Mouse (Mus musculus) embryonic facial prominence, embryonic 15.5 days (tissue): ENCODE data around the gene Grm7. TPM values are rescaled to one million over a fixed set of nuclear protein-coding genes. Genes with fewer than 3 reads are reported as not detected.

ENCODE experiments used
- ATAC-seq: fragments of 200-750 bp; cut with Nextera tagmentation; 2 replicates; pipeline ENCODE4 v1.8.0; 2017; ENCODE audit warnings: low read depth, moderate TSS enrichment; ENCODE audit not compliant: insufficient number of reproducible peaks, low FRiP score, low TSS enrichment
- H3K27ac ChIP-seq: fragments of 300-500 bp; sonication (generic); replicated peaks from 2 replicates; pipeline ENCODE4 v1.5.1; 2015; ENCODE audit warnings: mild to moderate bottlenecking, inconsistent platforms
- H3K27me3 ChIP-seq: fragments of 300-500 bp; sonication (generic); 2 replicates; pipeline ENCODE4 v1.6.1; 2015; ENCODE audit warnings: inconsistent platforms
- H3K36me3 ChIP-seq: fragments of 300-500 bp; sonication (generic); 2 replicates; pipeline ENCODE4 v1.6.1; 2015; ENCODE audit warnings: mild to moderate bottlenecking, inconsistent platforms
- H3K4me1 ChIP-seq: fragments of 300-500 bp; sonication (generic); 2 replicates; pipeline ENCODE4 v1.6.1; 2015; ENCODE audit warnings: inconsistent platforms
- H3K4me2 ChIP-seq: fragments of 300-500 bp; sonication (generic); replicated peaks from 2 replicates; pipeline ENCODE4 v1.6.1; 2015; ENCODE audit warnings: mild to moderate bottlenecking, inconsistent platforms
- H3K4me3 ChIP-seq: fragments of 300-500 bp; sonication (generic); replicated peaks from 2 replicates; pipeline ENCODE4 v1.5.1; 2015; ENCODE audit warnings: mild to moderate bottlenecking, inconsistent platforms
- H3K9ac ChIP-seq: fragments of 300-500 bp; sonication (generic); 2 replicates; pipeline ENCODE4 v1.6.1; 2015; ENCODE audit warnings: inconsistent platforms
- H3K9me3 ChIP-seq: fragments of 300-500 bp; sonication (generic); replicated peaks from 2 replicates; pipeline ENCODE4 v1.6.1; 2016; ENCODE audit warnings: inconsistent platforms
- WGBS: fragments of 180-500 bp; shearing (Covaris S2); methylation state at CpG from one replicate; pipeline ENCODE4 v1.1.7; 2015; 5-methylcytosine and 5-hydroxymethylcytosine counted together
- polyA plus RNA-seq: library from polyadenylated mRNA; unstranded; fragments of >200 nt; fragmentation: Nextera tagmentation; extraction: Ambion mirVana; gene quantifications from 2 replicates; pipeline ENCODE4 v1.2.1, GENCODE M21; 2015

Grm7 gene
- polyA plus RNA-seq = 1.8 and 2.4 TPM in 2 replicates

DNA sequence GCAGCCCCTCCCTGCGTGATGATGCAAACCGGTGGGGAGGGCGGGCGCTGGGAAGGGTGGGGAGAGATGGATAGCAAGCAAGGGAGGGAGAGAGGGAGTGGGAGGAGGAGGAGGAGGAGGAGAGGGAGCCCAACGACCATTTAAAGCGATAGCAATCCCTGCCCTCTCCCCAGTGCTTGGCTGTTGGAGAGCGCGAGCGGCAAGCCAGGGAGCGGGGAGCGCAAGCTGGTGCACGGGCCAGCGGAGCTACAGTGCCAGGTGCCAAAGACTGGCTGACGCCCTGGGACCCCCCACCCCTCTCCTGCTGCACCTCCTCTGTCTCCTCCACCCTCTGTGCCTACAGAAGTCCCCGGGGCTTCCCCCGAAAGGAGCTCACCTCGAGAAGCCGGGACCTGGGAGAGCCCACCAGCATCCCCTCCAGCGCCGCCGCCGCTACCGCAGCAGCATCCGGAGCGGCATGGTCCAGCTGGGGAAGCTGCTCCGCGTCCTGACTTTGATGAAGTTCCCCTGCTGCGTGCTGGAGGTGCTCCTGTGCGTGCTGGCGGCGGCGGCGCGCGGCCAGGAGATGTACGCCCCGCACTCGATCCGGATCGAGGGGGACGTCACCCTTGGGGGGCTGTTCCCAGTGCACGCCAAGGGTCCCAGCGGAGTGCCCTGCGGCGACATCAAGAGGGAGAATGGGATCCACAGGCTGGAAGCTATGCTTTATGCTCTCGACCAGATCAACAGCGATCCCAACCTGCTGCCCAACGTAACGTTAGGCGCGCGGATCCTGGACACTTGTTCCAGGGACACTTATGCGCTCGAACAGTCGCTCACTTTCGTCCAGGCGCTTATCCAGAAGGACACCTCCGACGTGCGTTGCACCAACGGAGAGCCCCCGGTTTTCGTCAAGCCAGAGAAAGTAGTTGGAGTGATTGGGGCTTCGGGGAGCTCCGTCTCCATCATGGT, at the start of gene Grm7:
TSS of gene Grm7 (plus strand) at position 171 of the 951 bp plus-strand sequence.
- peaks cover 17% of the 10 kb centered on the region; the same call in 1 of the 2 replicates for H3K4me1 ChIP-seq
- peak; percentile 35; the same call in 1 of the 2 replicates for ATAC-seq
- H3K27ac ChIP-seq = no peak within 1 kb of the TSS
- no peak within 1 kb of the TSS for H3K9ac ChIP-seq
- H3K4me2 ChIP-seq = peak within 1 kb of the TSS; percentile 93
- H3K36me3 ChIP-seq = no peaks in the 10 kb centered on the region
- H3K9me3 ChIP-seq = no peaks in the 10 kb centered on the region
- peak within 1 kb of the TSS; percentile 49 for H3K4me3 ChIP-seq
- WGBS = under 1% methylated on average over 65 of the region's 65 CpGs
- peaks cover 44% of the 10 kb centered on the region for H3K27me3 ChIP-seq

DNA sequence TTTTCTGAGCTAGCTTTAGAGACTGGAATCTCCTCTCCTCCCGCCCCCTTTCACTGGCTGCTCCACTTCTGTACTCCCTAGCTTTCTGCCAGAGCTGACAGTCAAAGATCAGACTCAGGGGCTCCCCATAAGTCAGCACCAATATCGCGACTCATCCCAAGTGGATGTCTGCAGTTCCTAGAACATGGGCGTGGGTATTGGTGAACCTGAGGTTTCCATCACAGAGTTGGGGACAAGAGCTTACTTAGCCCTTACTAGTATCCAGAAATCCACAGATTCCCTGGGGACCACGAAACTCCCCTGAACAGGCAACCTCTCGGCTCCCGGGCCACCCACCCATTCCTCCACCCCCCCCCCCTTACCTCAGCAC, 355 bp upstream of the Grm7 start:
- H3K4me3 ChIP-seq = peak overlapping the region; percentile 49
- H3K4me1 ChIP-seq = peaks cover 17% of the 10 kb centered on the region; the same call in 1 of the 2 replicates
- no peak overlapping the region for H3K9ac ChIP-seq
- peak overlapping the region; percentile 93 for H3K4me2 ChIP-seq
- ATAC-seq = 0 out of 2 replicates have a peak, but pooled peaks have one; percentile 13
- H3K27ac ChIP-seq = no peak overlapping the region
- WGBS = 3% methylated on average over 7 of the region's 7 CpGs
- H3K36me3 ChIP-seq = no peaks in the 10 kb centered on the region
- peaks cover 44% of the 10 kb centered on the region for H3K27me3 ChIP-seq
- no peaks in the 10 kb centered on the region for H3K9me3 ChIP-seq

DNA sequence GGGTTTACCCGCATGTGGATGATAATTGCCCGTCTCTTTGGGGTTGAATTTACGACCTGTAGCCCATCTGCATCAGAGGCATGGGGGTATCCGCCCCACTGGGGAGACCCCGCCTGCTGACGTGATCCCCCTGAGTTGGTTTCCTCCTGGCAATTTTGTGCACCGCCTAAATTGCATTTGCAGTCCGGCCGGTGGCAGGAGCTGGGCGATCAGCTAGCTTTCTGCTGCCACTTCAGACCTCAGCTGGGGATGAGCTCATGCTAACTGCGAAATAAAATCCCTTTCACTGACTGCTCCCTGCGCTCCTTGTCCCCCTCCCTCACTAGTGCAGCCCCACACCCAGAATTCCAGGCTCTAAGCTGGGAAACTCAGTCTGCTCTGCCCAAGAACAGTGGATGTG, 1.5 kb downstream of the Grm7 start:
- Histone ChIP-seq H3K9ac (no peak overlapping the region), H3K4me3 (peak overlapping the region; percentile 49), H3K27ac (no peak overlapping the region), H3K4me2 (peak overlapping the region; percentile 93), H3K4me1 (peaks cover 17% of the 10 kb centered on the region; the same call in 1 of the 2 replicates), H3K27me3 (peaks cover 44% of the 10 kb centered on the region), H3K9me3 (no peaks in the 10 kb centered on the region), H3K36me3 (no peaks in the 10 kb centered on the region)
- WGBS = 1% methylated on average over 12 of the region's 12 CpGs
- ATAC-seq = no peak

DNA sequence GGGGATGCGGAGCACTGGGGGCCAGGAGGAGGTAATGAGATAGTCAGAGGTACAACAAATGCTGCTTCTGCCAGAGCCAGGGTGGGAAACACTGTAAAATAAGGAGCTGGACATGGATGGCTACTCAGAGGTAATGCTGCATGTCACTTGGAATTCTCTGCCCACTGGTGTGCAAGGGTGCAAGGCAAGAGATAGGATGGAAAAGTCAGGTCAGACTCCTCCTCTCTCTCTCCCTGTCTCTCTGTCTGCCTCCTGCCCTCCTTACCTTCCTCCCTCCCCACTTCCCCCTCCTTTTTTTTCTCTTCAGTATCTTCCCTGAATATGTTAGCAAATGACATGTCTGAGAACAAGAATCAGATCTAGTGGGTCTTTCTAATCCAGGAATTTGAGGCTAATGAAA, 3.8 kb downstream of the Grm7 start:
- no peak for ATAC-seq
- Histone ChIP-seq H3K4me1 (peaks cover 17% of the 10 kb centered on the region; the same call in 1 of the 2 replicates), H3K4me3 (no peak overlapping the region), H3K27ac (no peak overlapping the region), H3K36me3 (no peaks in the 10 kb centered on the region), H3K4me2 (no peak overlapping the region), H3K9me3 (no peaks in the 10 kb centered on the region), H3K27me3 (peaks cover 42% of the 10 kb centered on the region), H3K9ac (no peak overlapping the region)
- WGBS = 72% methylated on average over 1 of the region's 1 CpGs

DNA sequence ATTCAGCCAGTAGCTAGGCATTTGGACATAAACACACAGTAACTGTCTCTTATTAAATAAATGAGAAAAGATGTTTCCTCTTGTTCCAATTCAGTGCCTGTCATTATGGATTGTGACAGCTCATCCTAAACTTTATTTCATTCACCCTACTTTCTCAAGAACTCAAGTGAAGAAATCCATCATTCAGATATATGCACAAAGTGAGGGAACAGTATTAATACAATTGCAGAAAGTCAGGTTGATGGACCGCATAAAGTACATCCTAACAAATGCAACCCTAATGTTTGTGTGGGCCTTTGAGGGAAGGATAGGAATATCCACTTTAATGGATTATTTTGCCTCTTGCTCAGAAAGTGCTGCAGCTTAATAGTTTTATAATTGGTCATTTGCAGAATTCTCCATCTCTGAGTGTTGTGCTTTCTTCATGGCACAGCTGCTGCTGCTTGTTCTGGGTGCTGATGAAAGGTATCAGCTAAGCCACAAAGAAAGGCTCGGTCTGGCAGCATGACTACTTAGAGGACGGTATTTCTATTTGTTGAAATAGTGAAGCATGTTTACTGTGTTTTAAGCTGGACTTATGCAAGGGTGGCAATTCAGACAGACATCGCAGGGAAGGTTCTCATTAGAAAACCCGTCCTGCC, 8.1 kb downstream of the Grm7 start:
- no peaks in the 10 kb centered on the region for H3K9me3 ChIP-seq
- H3K9ac ChIP-seq = no peak overlapping the region
- no peak overlapping the region for H3K4me2 ChIP-seq
- no peak overlapping the region for H3K27ac ChIP-seq
- 57% methylated on average over 5 of the region's 5 CpGs for WGBS
- H3K36me3 ChIP-seq = no peaks in the 10 kb centered on the region
- no peak overlapping the region for H3K4me3 ChIP-seq
- H3K27me3 ChIP-seq = 0 out of 2 replicates have a peak, but pooled peaks cover under 1% of the 10 kb centered on the region
- H3K4me1 ChIP-seq = no peaks in the 10 kb centered on the region
- no peak for ATAC-seq

DNA sequence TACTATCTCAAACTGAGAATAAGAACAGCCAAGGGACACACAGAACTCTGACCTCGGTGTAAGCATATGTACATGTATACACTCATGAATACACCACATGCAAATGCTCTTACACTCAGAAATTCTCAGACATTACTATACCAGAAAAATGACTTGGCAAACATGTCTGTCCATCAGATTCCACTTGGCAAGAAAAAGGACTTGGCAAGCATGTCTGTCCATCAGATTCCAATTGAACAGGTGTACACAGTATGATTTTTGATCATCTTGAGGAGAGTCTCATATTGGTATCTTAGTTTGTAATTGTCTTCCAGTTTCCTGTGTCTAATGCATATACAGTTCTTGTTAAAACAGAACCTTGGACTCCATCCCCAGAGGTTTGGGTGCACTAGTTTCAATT, 19.1 kb downstream of the Grm7 start:
- Histone ChIP-seq H3K9ac (no peak overlapping the region), H3K36me3 (no peaks in the 10 kb centered on the region)

DNA sequence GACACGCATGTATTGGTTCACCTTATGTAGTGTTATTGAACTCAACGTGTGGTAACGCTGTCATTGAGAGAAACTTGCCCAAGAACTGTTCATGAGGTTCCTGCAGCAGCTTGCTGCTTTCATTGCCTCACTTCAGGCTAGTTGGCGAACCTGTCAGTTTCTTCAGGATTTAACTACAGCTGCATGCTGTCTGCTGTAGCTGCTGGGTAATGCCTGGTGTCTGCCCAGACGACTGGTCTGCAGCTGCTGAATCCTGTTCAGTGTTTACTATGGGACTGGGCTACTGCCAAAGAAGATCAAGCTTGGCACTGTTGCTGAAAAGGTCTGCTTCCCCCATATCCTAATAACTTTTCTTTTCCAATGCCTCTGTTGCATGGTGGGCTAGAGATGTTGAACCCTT, 23.1 kb downstream of the Grm7 start:
- 52% methylated on average over 5 of the region's 5 CpGs for WGBS

More for the DNA sequence above, 19.1 kb downstream of the Grm7 start:
- no peak overlapping the region for H3K27ac ChIP-seq
- H3K4me1 ChIP-seq = no peaks in the 10 kb centered on the region
- no peaks in the 10 kb centered on the region for H3K9me3 ChIP-seq
- no peak overlapping the region for H3K4me2 ChIP-seq
- no peaks in the 10 kb centered on the region for H3K27me3 ChIP-seq
- no peak overlapping the region for H3K4me3 ChIP-seq
- WGBS = 92% methylated on average over 1 of the region's 1 CpGs
- no peak for ATAC-seq

DNA sequence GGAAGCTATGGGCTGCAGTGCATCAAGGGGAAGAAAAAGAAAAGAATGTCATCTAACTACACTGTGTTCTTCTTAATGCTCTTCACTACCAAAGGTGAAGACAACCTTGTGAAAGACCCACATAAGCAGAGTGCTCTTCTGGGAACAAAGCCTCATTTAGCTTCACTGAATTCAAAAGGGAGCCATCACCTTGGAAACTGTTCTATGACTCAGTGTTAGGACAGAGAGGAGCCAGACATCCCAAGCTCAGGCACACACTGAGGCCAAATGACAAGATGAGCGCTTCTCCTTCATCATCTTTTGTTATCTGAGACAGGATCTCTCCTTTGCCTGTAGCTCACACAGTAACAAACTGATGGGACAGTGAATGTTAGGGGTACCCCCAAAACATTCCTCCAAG, 45.6 kb downstream of the Grm7 start:
- Histone ChIP-seq H3K4me1 (no peaks in the 10 kb centered on the region), H3K27me3 (no peaks in the 10 kb centered on the region), H3K4me2 (no peak overlapping the region), H3K27ac (no peak overlapping the region), H3K9ac (no peak overlapping the region), H3K36me3 (no peaks in the 10 kb centered on the region), H3K9me3 (no peaks in the 10 kb centered on the region), H3K4me3 (no peak overlapping the region)
- 71% methylated on average over 1 of the region's 1 CpGs for WGBS
- no peak for ATAC-seq

More for the DNA sequence above, 23.1 kb downstream of the Grm7 start:
- no peak overlapping the region for H3K4me2 ChIP-seq
- no peak overlapping the region for H3K4me3 ChIP-seq
- no peaks in the 10 kb centered on the region for H3K9me3 ChIP-seq
- H3K4me1 ChIP-seq = no peaks in the 10 kb centered on the region
- H3K27me3 ChIP-seq = no peaks in the 10 kb centered on the region
- H3K36me3 ChIP-seq = no peaks in the 10 kb centered on the region
- H3K27ac ChIP-seq = no peak overlapping the region
- no peak for ATAC-seq
- H3K9ac ChIP-seq = no peak overlapping the region

DNA sequence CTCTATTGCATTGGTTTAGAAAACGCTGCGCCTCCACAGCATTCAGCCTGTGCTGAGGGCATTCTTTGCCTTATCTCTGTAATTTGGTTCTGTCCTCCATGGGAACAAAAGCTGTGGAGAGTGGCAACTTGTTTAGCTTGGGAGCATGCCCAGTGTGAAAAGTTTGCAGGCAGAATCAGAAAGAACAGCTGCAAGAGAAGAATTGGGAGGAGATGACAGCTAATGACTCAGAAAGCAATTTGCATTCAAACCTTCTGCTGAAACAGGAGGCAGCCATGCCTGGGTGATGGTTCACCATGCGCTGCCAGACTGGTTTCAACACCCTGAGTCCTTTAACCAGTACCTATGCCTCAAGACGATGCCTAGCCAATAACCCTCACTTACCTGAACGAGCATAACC, 64.4 kb downstream of the Grm7 start:
- Histone ChIP-seq H3K4me3 (no peak overlapping the region), H3K27me3 (no peaks in the 10 kb centered on the region), H3K36me3 (no peaks in the 10 kb centered on the region), H3K9ac (no peak overlapping the region), H3K4me2 (no peak overlapping the region), H3K4me1 (no peaks in the 10 kb centered on the region), H3K9me3 (no peaks in the 10 kb centered on the region), H3K27ac (no peak overlapping the region)
- 77% methylated on average over 5 of the region's 5 CpGs for WGBS
- no peak for ATAC-seq

DNA sequence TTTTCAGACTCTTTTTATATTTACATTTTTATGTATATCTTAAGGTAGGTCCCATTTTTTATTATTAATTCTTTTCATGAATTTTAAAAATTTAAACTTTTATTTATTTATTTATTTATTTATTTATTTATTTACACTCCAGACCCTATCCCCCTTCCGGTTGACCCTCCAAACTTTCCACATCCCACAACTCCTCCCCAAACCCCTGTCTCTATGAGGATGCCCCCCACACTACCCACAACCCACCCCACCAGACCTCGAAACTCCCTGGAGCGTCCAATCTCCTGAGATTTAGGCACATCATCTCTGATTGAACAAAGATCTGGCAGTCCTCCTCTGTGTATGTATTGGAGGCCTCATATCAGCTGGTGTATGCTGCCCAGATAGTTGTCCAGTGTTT, 69.6 kb downstream of the Grm7 start:
- 90% methylated on average over 3 of the region's 3 CpGs for WGBS
- H3K27ac ChIP-seq = no peak overlapping the region
- H3K4me2 ChIP-seq = no peak overlapping the region
- no peak overlapping the region for H3K4me3 ChIP-seq
- no peaks in the 10 kb centered on the region for H3K36me3 ChIP-seq
- H3K27me3 ChIP-seq = no peaks in the 10 kb centered on the region
- no peaks in the 10 kb centered on the region for H3K4me1 ChIP-seq
- H3K9ac ChIP-seq = no peak overlapping the region
- no peak for ATAC-seq
- H3K9me3 ChIP-seq = no peaks in the 10 kb centered on the region

DNA sequence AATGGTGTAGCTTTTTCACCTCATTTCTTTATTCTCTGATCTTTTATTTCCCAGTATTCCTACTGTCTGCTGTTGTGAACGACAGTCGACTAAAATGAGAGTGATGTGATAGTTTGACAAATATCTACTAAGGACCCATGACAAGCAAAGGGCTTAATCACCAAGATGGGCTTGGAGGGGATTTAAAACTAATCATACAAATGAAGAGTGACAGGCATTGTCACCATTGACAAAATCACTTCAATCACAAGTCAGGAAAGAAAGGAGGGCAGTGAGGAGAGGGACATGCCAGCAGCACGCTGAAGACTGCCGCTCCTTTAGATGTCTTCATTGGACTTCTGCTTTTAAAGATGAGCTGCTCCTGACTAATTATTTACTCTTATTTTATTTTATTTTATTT, 78.0 kb downstream of the Grm7 start:
- Histone ChIP-seq H3K4me3 (no peak overlapping the region), H3K27ac (no peak overlapping the region), H3K27me3 (no peaks in the 10 kb centered on the region), H3K36me3 (no peaks in the 10 kb centered on the region), H3K9ac (no peak overlapping the region), H3K9me3 (no peaks in the 10 kb centered on the region), H3K4me1 (no peaks in the 10 kb centered on the region), H3K4me2 (no peak overlapping the region)
- WGBS = 76% methylated on average over 4 of the region's 4 CpGs
- no peak for ATAC-seq
